Mouse (Mus musculus): ENCODE results near the gene Id4. TPM values are rescaled to one million over a fixed set of nuclear protein-coding genes. Genes with fewer than 3 reads are reported as not detected.

Id4 gene
- total and polyA plus RNA-seq, 2 experiments from 2014 or later, result 80.8 to 152 TPM

GRCm38 (mm10) chr13:48237516-48237915, 23.5 kb upstream of the Id4 start:
- WGBS, result 16% methylated on average over 4 of the region's 4 CpGs
- ATAC-seq (no peak), DNase-seq (peak; percentile 26)
- H3K9ac ChIP-seq, result no peak overlapping the region
- H3K4me2 ChIP-seq (ENCODE audit: low read depth), result no peak overlapping the region
- H3K4me3 ChIP-seq (ENCODE audit: low read depth, low read length), result no peak overlapping the region
- no peaks in the 10 kb centered on the region for H3K27me3 ChIP-seq (ENCODE audit: insufficient read depth, low read length)
- H3K36me3 ChIP-seq (ENCODE audit: insufficient read depth), result no peaks in the 10 kb centered on the region
- H3K9me3 ChIP-seq (ENCODE audit: low read length), result no peaks in the 10 kb centered on the region
- TF ChIP-seq CTCF (IDR thresholded peaks at IDR 0.05; ENCODE audit: low read depth), result peak; percentile 50
- no peak overlapping the region for H3K27ac ChIP-seq (ENCODE audit: low read depth, low read length)
- no peaks in the 10 kb centered on the region for H3K4me1 ChIP-seq (ENCODE audit: insufficient read depth)

- Histone ChIP-seq H3K4me2 (ENCODE audit: low read depth) (no peak overlapping the region), H3K4me3 (ENCODE audit: low read depth, low read length) (no peak overlapping the region), H3K4me1 (ENCODE audit: insufficient read depth) (no peaks in the 10 kb centered on the region), H3K9me3 (ENCODE audit: low read length) (no peaks in the 10 kb centered on the region), H3K27me3 (ENCODE audit: insufficient read depth, low read length) (no peaks in the 10 kb centered on the region), H3K9ac (no peak overlapping the region), H3K27ac (ENCODE audit: low read depth, low read length) (no peak overlapping the region), H3K36me3 (ENCODE audit: insufficient read depth) (no peaks in the 10 kb centered on the region)
- ATAC-seq, result no peak
- no peak for DNase-seq
- WGBS, result 42% methylated on average over 5 of the region's 5 CpGs
- no peak for TF ChIP-seq CTCF (IDR thresholded peaks at IDR 0.05; ENCODE audit: low read depth)
These were observed 15.6 kb upstream of the Id4 start for GRCm38 (mm10) chr13:48245235-48246012.

GRCm38 (mm10) chr13:48252559-48252958, 8.5 kb upstream of the Id4 start:
- 19% methylated on average over 2 of the region's 2 CpGs for WGBS
- no peaks in the 10 kb centered on the region for H3K4me1 ChIP-seq (ENCODE audit: insufficient read depth)

GRCm38 (mm10) chr13:48255026-48255425, 6.0 kb upstream of the Id4 start:
- DNase-seq (no peak), ATAC-seq (no peak)
- TF ChIP-seq CTCF (IDR thresholded peaks at IDR 0.05; ENCODE audit: low read depth), result no peak
- H3K4me3 ChIP-seq (ENCODE audit: low read depth, low read length), result no peak overlapping the region
- WGBS, result 94% methylated on average over 8 of the region's 8 CpGs
- no peaks in the 10 kb centered on the region for H3K36me3 ChIP-seq (ENCODE audit: insufficient read depth)
- no peak overlapping the region for H3K4me2 ChIP-seq (ENCODE audit: low read depth)
- no peaks in the 10 kb centered on the region; the same call in 1 of the 2 replicates for H3K9me3 ChIP-seq (ENCODE audit: low read length)
- H3K4me1 ChIP-seq (ENCODE audit: insufficient read depth), result no peaks in the 10 kb centered on the region
- no peaks in the 10 kb centered on the region for H3K27me3 ChIP-seq (ENCODE audit: insufficient read depth, low read length)
- H3K9ac ChIP-seq, result no peak overlapping the region
- no peak overlapping the region for H3K27ac ChIP-seq (ENCODE audit: low read depth, low read length)

More at GRCm38 (mm10) chr13:48252559-48252958, 8.5 kb upstream of the Id4 start:
- ATAC-seq (no peak), DNase-seq (no peak)
- Histone ChIP-seq H3K4me2 (ENCODE audit: low read depth) (no peak overlapping the region), H3K9me3 (ENCODE audit: low read length) (no peaks in the 10 kb centered on the region; the same call in 1 of the 2 replicates), H3K36me3 (ENCODE audit: insufficient read depth) (no peaks in the 10 kb centered on the region), H3K4me3 (ENCODE audit: low read depth, low read length) (no peak overlapping the region), H3K9ac (no peak overlapping the region), H3K27ac (ENCODE audit: low read depth, low read length) (no peak overlapping the region), H3K27me3 (ENCODE audit: insufficient read depth, low read length) (no peaks in the 10 kb centered on the region)
- no peak for TF ChIP-seq CTCF (IDR thresholded peaks at IDR 0.05; ENCODE audit: low read depth)

GRCm38 (mm10) chr13:48261341-48262221, 553 bp downstream of the Id4 start:
- peak overlapping the region; percentile 79 for H3K9ac ChIP-seq
- ATAC-seq, result peak; percentile 37
- H3K27me3 ChIP-seq (ENCODE audit: insufficient read depth, low read length), result no peaks in the 10 kb centered on the region
- peak overlapping the region; percentile 86 for H3K4me2 ChIP-seq (ENCODE audit: low read depth)
- TF ChIP-seq CTCF (IDR thresholded peaks at IDR 0.05; ENCODE audit: low read depth), result 0 out of 2 replicates have a peak, but pooled peaks have one; percentile 27
- peak overlapping the region; percentile 87 for H3K27ac ChIP-seq (ENCODE audit: low read depth, low read length)
- H3K4me3 ChIP-seq (ENCODE audit: low read depth, low read length), result peak overlapping the region; percentile 74
- H3K36me3 ChIP-seq (ENCODE audit: insufficient read depth), result no peaks in the 10 kb centered on the region
- WGBS, result 4% methylated on average over 98 of the region's 98 CpGs
- peak; percentile 62 for DNase-seq
- H3K4me1 ChIP-seq (ENCODE audit: insufficient read depth), result no peaks in the 10 kb centered on the region
- H3K9me3 ChIP-seq (ENCODE audit: low read length), result no peaks in the 10 kb centered on the region

GRCm38 (mm10) chr13:48262451-48262969, 1.5 kb downstream of the Id4 start:
- peak overlapping the region; percentile 74 for H3K4me3 ChIP-seq (ENCODE audit: low read depth, low read length)
- no peaks in the 10 kb centered on the region for H3K9me3 ChIP-seq (ENCODE audit: low read length)
- no peak for TF ChIP-seq CTCF (IDR thresholded peaks at IDR 0.05; ENCODE audit: low read depth)
- WGBS, result 2% methylated on average over 25 of the region's 25 CpGs
- H3K9ac ChIP-seq, result peak overlapping the region; percentile 79
- ATAC-seq (no peak), DNase-seq (peak; percentile 45)
- no peaks in the 10 kb centered on the region for H3K36me3 ChIP-seq (ENCODE audit: insufficient read depth)
- H3K27ac ChIP-seq (ENCODE audit: low read depth, low read length), result peak overlapping the region; percentile 87
- peak overlapping the region; percentile 86 for H3K4me2 ChIP-seq (ENCODE audit: low read depth)
- no peaks in the 10 kb centered on the region for H3K4me1 ChIP-seq (ENCODE audit: insufficient read depth)
- no peaks in the 10 kb centered on the region for H3K27me3 ChIP-seq (ENCODE audit: insufficient read depth, low read length)
